Mouse (Mus musculus): Measurements from ENCODE around the gene Pkp4. TPM values are rescaled to one million over a fixed set of nuclear protein-coding genes. Genes with fewer than 3 reads are reported as not detected.
A peak's percentile ranks its signal among the peaks of the same experiment; 100 is the strongest.

Pkp4 gene
- total RNA-seq (2014; rRNA removed) (38.4 and 43.8 TPM in 2 replicates), polyA plus RNA-seq (2012; rRNA removed) (42.7 and 53.3 TPM in 2 replicates)

GRCm38 (mm10) chr2:59160605-59160963 is at the start of gene Pkp4, which contains the start of gene Ccdc148:
TSS of gene Pkp4 (plus strand) at chr2:59160850.
TSS of gene Ccdc148 (minus strand) at chr2:59160683.
- H3K27me3 ChIP-seq (ENCODE audit: control insufficient read depth, insufficient read depth, low read length): no peaks in the 10 kb centered on the region
- H3K4me3 ChIP-seq (ENCODE audit: insufficient read depth, low read depth, low read length): peak within 1 kb of the TSS; percentile 93
- H3K4me1 ChIP-seq (ENCODE audit: control insufficient read depth, insufficient read depth, low read length): peaks cover 14% of the 10 kb centered on the region
- TF ChIP-seq CTCF (IDR thresholded peaks at IDR 0.05; ENCODE audit: low read depth, low read length): no peak
- peak; percentile 54; the same call in 1 of the 2 replicates for TF ChIP-seq POLR2A (IDR thresholded peaks at IDR 0.05; ENCODE audit: extremely low read depth, insufficient read depth, low read length)
- peak within 1 kb of the TSS; percentile 96 for H3K9ac ChIP-seq (ENCODE audit: low read depth, low read length)
- 0% methylated on average over 27 of the region's 37 CpGs for WGBS
- H3K79me2 ChIP-seq (ENCODE audit: control insufficient read depth, insufficient read depth, low read length): peaks cover 16% of the 10 kb centered on the region; the same call in 1 of the 2 replicates
- peak within 1 kb of the TSS; percentile 73 for H3K27ac ChIP-seq (replicated peaks; ENCODE audit: insufficient read depth, low read depth, low read length)
- H3K36me3 ChIP-seq (ENCODE audit: control insufficient read depth, insufficient read depth, low read length): no peaks in the 10 kb centered on the region
- peak; percentile 85 for DNase-seq (ENCODE audit: extremely low read depth, low read depth, low spot score)

GRCm38 (mm10) chr2:59129023-59129422 is 31.6 kb upstream of the Pkp4 start:
- H3K27ac ChIP-seq (replicated peaks; ENCODE audit: insufficient read depth, low read depth, low read length): no peak overlapping the region
- WGBS: 79% methylated on average over 7 of the region's 7 CpGs
- H3K79me2 ChIP-seq (ENCODE audit: control insufficient read depth, insufficient read depth, low read length): no peaks in the 10 kb centered on the region
- peaks cover 4% of the 10 kb centered on the region for H3K4me1 ChIP-seq (ENCODE audit: control insufficient read depth, insufficient read depth, low read length)
- no peaks in the 10 kb centered on the region for H3K27me3 ChIP-seq (ENCODE audit: control insufficient read depth, insufficient read depth, low read length)
- no peaks in the 10 kb centered on the region for H3K36me3 ChIP-seq (ENCODE audit: control insufficient read depth, insufficient read depth, low read length)
- H3K4me3 ChIP-seq (ENCODE audit: insufficient read depth, low read depth, low read length): no peak overlapping the region
- DNase-seq (ENCODE audit: extremely low read depth, low read depth, low spot score): no peak
- TF ChIP-seq POLR2A (IDR thresholded peaks at IDR 0.05; ENCODE audit: extremely low read depth, insufficient read depth, low read length) (no peak), CTCF (IDR thresholded peaks at IDR 0.05; ENCODE audit: low read depth, low read length) (no peak)
- H3K9ac ChIP-seq (ENCODE audit: low read depth, low read length): no peak overlapping the region

DNA sequence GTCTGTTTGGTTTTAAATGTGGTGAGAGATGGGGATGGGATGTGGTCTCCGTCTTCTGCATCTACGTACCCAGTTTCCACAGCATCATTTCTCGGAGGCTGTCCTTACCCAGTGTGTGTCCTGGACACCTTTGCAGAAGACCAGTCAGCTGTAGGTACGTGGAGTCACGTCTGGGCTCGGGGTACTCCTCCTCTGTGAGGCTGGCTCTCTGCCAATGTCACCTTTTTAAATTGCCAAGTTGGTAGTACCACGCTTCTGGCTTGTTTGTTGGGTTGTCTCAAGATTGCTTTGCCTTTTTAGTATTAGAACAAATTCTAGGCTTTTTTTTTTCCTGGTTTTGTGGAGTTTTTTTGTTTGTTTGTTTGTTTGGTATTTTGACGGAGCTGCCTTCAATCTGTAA is 30.8 kb upstream of the Pkp4 start:
- Histone ChIP-seq H3K4me1 (ENCODE audit: control insufficient read depth, insufficient read depth, low read length) (peaks cover 4% of the 10 kb centered on the region), H3K36me3 (ENCODE audit: control insufficient read depth, insufficient read depth, low read length) (no peaks in the 10 kb centered on the region), H3K79me2 (ENCODE audit: control insufficient read depth, insufficient read depth, low read length) (no peaks in the 10 kb centered on the region), H3K27me3 (ENCODE audit: control insufficient read depth, insufficient read depth, low read length) (no peaks in the 10 kb centered on the region), H3K4me3 (ENCODE audit: insufficient read depth, low read depth, low read length) (no peak overlapping the region), H3K27ac (replicated peaks; ENCODE audit: insufficient read depth, low read depth, low read length) (no peak overlapping the region), H3K9ac (ENCODE audit: low read depth, low read length) (no peak overlapping the region)
- DNase-seq (ENCODE audit: extremely low read depth, low read depth, low spot score): no peak
- WGBS: 66% methylated on average over 8 of the region's 8 CpGs
- no peak for TF ChIP-seq POLR2A (IDR thresholded peaks at IDR 0.05; ENCODE audit: extremely low read depth, insufficient read depth, low read length)
- TF ChIP-seq CTCF (IDR thresholded peaks at IDR 0.05; ENCODE audit: low read depth, low read length): no peak

GRCm38 (mm10) chr2:59131044-59131443 is 29.6 kb upstream of the Pkp4 start:
- Histone ChIP-seq H3K27me3 (ENCODE audit: control insufficient read depth, insufficient read depth, low read length) (no peaks in the 10 kb centered on the region), H3K4me1 (ENCODE audit: control insufficient read depth, insufficient read depth, low read length) (peaks cover 4% of the 10 kb centered on the region), H3K36me3 (ENCODE audit: control insufficient read depth, insufficient read depth, low read length) (no peaks in the 10 kb centered on the region), H3K27ac (replicated peaks; ENCODE audit: insufficient read depth, low read depth, low read length) (peak overlapping the region; percentile 83), H3K9ac (ENCODE audit: low read depth, low read length) (no peak overlapping the region), H3K4me3 (ENCODE audit: insufficient read depth, low read depth, low read length) (peak overlapping the region; percentile 41; the same call in 1 of the 2 replicates), H3K79me2 (ENCODE audit: control insufficient read depth, insufficient read depth, low read length) (no peaks in the 10 kb centered on the region)
- WGBS: 29% methylated on average over 8 of the region's 8 CpGs
- peak; percentile 96 for DNase-seq (ENCODE audit: extremely low read depth, low read depth, low spot score)
- TF ChIP-seq POLR2A (IDR thresholded peaks at IDR 0.05; ENCODE audit: extremely low read depth, insufficient read depth, low read length) (no peak), CTCF (IDR thresholded peaks at IDR 0.05; ENCODE audit: low read depth, low read length) (no peak)

DNA sequence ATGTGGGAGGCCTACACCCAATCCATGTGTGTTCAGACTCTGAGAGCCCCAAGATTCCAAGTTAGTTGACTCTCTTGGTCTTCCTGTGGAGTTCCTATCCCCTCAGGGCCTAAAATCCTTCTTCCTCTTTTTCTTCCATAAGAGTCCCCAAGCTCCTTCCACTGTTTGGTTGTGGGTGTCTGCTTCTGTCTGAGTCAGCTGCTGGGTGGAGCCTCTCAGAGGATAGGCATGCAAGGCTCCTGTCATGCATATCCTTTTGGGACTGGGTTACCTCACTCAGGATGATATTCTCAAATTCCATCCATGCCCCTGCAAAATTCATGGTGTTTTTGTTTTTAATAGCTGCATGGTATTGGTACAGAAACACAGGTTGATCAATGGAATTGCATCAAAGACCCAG is 5.2 kb upstream of the Pkp4 start:
- H3K4me1 ChIP-seq (ENCODE audit: control insufficient read depth, insufficient read depth, low read length): peaks cover 2% of the 10 kb centered on the region
- no peaks in the 10 kb centered on the region for H3K79me2 ChIP-seq (ENCODE audit: control insufficient read depth, insufficient read depth, low read length)
- no peaks in the 10 kb centered on the region for H3K27me3 ChIP-seq (ENCODE audit: control insufficient read depth, insufficient read depth, low read length)
- no peaks in the 10 kb centered on the region for H3K36me3 ChIP-seq (ENCODE audit: control insufficient read depth, insufficient read depth, low read length)
- H3K27ac ChIP-seq (replicated peaks; ENCODE audit: insufficient read depth, low read depth, low read length): no peak overlapping the region
- TF ChIP-seq POLR2A (IDR thresholded peaks at IDR 0.05; ENCODE audit: extremely low read depth, insufficient read depth, low read length) (no peak), CTCF (IDR thresholded peaks at IDR 0.05; ENCODE audit: low read depth, low read length) (no peak)
- DNase-seq (ENCODE audit: extremely low read depth, low read depth, low spot score): no peak
- H3K9ac ChIP-seq (ENCODE audit: low read depth, low read length): no peak overlapping the region
- H3K4me3 ChIP-seq (ENCODE audit: insufficient read depth, low read depth, low read length): no peak overlapping the region

GRCm38 (mm10) chr2:59158117-59158516 is 2.5 kb upstream of the Pkp4 start:
- Histone ChIP-seq H3K79me2 (ENCODE audit: control insufficient read depth, insufficient read depth, low read length) (peaks cover 4% of the 10 kb centered on the region; the same call in 1 of the 2 replicates), H3K4me1 (ENCODE audit: control insufficient read depth, insufficient read depth, low read length) (peaks cover 10% of the 10 kb centered on the region), H3K4me3 (ENCODE audit: insufficient read depth, low read depth, low read length) (no peak overlapping the region), H3K9ac (ENCODE audit: low read depth, low read length) (no peak overlapping the region), H3K27ac (replicated peaks; ENCODE audit: insufficient read depth, low read depth, low read length) (peak overlapping the region; percentile 78), H3K27me3 (ENCODE audit: control insufficient read depth, insufficient read depth, low read length) (no peaks in the 10 kb centered on the region), H3K36me3 (ENCODE audit: control insufficient read depth, insufficient read depth, low read length) (no peaks in the 10 kb centered on the region)
- no peak for TF ChIP-seq CTCF (IDR thresholded peaks at IDR 0.05; ENCODE audit: low read depth, low read length)
- no peak for TF ChIP-seq POLR2A (IDR thresholded peaks at IDR 0.05; ENCODE audit: extremely low read depth, insufficient read depth, low read length)
- DNase-seq (ENCODE audit: extremely low read depth, low read depth, low spot score): peak; percentile 98
- WGBS: 11% methylated on average over 2 of the region's 2 CpGs

Measured in liver, adult 2 months (tissue).